Mouse (Mus musculus) lung, postnatal 0 days (tissue): ENCODE results near the gene Hdhd3. TPM values are rescaled to one million over a fixed set of nuclear protein-coding genes. Genes with fewer than 3 reads are reported as not detected.
A peak's percentile ranks its signal among the peaks of the same experiment; 100 is the strongest.
"Not testable (repeated sequence)": the region's sequence is repeated elsewhere in the genome, so short reads cannot be mapped to it uniquely, and the experiment has no call there.

Experiments
- ATAC-seq: fragments of 200-750 bp; cut with Nextera tagmentation; 2 replicates; pipeline ENCODE4 v1.8.0; 2017; ENCODE audit warnings: moderate library complexity
- DNase-seq: peaks from one replicate; pipeline ENCODE4 v3.0.0-alpha.2; 2016; ENCODE audit warnings: low spot score
- H3K27ac ChIP-seq: fragments of 300-500 bp; sonication (generic); 2 replicates; pipeline ENCODE4 v1.5.1; 2014; ENCODE audit warnings: antibody characterized with exemption, mild to moderate bottlenecking, low read length, mixed read lengths
- H3K27me3 ChIP-seq: fragments of 300-500 bp; sonication (generic); replicated peaks from 2 replicates; pipeline ENCODE4 v1.6.1; 2014; ENCODE audit warnings: low read length, mixed read lengths; ENCODE audit not compliant: insufficient read depth
- H3K36me3 ChIP-seq: fragments of 300-500 bp; sonication (generic); 2 replicates; pipeline ENCODE4 v1.6.1; 2014; ENCODE audit warnings: low read length, mixed read lengths; ENCODE audit not compliant: insufficient read depth
- H3K4me1 ChIP-seq: fragments of 300-500 bp; sonication (generic); 2 replicates; pipeline ENCODE4 v1.6.1; 2014; ENCODE audit warnings: antibody characterized with exemption, low read depth, low read length, mixed read lengths; ENCODE audit not compliant: insufficient read depth
- H3K4me2 ChIP-seq: fragments of 300-500 bp; sonication (generic); replicated peaks from 2 replicates; pipeline ENCODE4 v1.6.1; 2014; ENCODE audit warnings: low read depth, mild to moderate bottlenecking, low read length, moderate library complexity, mixed read lengths
- H3K4me3 ChIP-seq: fragments of 300-500 bp; sonication (generic); 2 replicates; pipeline ENCODE4 v1.5.1; 2014; ENCODE audit warnings: low read depth, low read length
- H3K9ac ChIP-seq: fragments of 300-500 bp; sonication (generic); replicated peaks from 2 replicates; pipeline ENCODE4 v1.6.1; 2014; ENCODE audit warnings: low read depth, mild to moderate bottlenecking
- H3K9me3 ChIP-seq: fragments of 300-500 bp; sonication (generic); 2 replicates; pipeline ENCODE4 v1.6.1; 2016; ENCODE audit warnings: low read length, mixed read lengths
- CTCF ChIP-seq: IDR thresholded peaks from 2 replicates; pipeline ENCODE4 v1.5.1; 2016; ENCODE audit warnings: antibody characterized with exemption, mild to moderate bottlenecking
- EP300 ChIP-seq: IDR thresholded peaks from 2 replicates; pipeline ENCODE4 v1.6.1; 2016; ENCODE audit warnings: antibody characterized with exemption, mild to moderate bottlenecking, control low read depth
- WGBS: fragments of 180-500 bp; shearing (Covaris S2); extraction: QIAGEN DNeasy Blood & Tissue Kit; methylation state at CpG from one replicate; pipeline ENCODE4 v1.1.7; 2014; 5-methylcytosine and 5-hydroxymethylcytosine counted together
- polyA plus RNA-seq: library from polyadenylated mRNA; unstranded; fragments of >200 nt; fragmentation: Nextera tagmentation; extraction: Ambion mirVana; gene quantifications from 2 replicates; pipeline ENCODE4 v1.2.1, GENCODE M21; 2015

Hdhd3 gene
- polyA plus RNA-seq, 1 experiment from 2014 or later: 18.3 TPM

DNA sequence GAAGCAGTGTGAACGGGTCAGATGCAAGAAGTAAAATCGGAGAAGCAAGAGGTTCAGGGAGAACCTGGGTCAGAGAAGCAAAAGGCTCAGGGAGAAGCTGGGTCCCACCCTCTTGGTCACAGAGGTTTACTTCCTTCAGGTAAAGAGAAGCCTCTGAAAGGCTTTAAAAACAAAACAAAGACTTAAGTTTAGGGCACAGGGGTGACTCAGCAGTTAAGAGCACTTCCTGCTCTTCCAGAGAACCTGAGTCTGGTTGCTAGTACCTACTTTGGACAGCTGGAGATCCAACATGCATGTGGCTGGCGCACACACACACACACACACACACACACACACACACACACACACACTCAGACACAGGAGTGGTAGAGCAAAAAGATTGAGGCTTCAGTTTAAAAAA is 18.3 kb downstream of the Hdhd3 start:
- no peak overlapping the region for H3K4me2 ChIP-seq
- H3K27me3 ChIP-seq: no peaks in the 10 kb centered on the region
- no peak overlapping the region for H3K4me3 ChIP-seq
- 0 out of 2 replicates have a peak overlapping the region, but pooled peaks have one; percentile 47 for H3K27ac ChIP-seq
- DNase-seq (no peak), ATAC-seq (no peak)
- H3K36me3 ChIP-seq: no peaks in the 10 kb centered on the region
- H3K9me3 ChIP-seq: no peaks in the 10 kb centered on the region
- TF ChIP-seq CTCF (no peak), EP300 (no peak)
- no peak overlapping the region for H3K9ac ChIP-seq
- WGBS: 63% methylated on average over 3 of the region's 3 CpGs
- peaks cover 13% of the 10 kb centered on the region; the same call in 1 of the 2 replicates for H3K4me1 ChIP-seq

DNA sequence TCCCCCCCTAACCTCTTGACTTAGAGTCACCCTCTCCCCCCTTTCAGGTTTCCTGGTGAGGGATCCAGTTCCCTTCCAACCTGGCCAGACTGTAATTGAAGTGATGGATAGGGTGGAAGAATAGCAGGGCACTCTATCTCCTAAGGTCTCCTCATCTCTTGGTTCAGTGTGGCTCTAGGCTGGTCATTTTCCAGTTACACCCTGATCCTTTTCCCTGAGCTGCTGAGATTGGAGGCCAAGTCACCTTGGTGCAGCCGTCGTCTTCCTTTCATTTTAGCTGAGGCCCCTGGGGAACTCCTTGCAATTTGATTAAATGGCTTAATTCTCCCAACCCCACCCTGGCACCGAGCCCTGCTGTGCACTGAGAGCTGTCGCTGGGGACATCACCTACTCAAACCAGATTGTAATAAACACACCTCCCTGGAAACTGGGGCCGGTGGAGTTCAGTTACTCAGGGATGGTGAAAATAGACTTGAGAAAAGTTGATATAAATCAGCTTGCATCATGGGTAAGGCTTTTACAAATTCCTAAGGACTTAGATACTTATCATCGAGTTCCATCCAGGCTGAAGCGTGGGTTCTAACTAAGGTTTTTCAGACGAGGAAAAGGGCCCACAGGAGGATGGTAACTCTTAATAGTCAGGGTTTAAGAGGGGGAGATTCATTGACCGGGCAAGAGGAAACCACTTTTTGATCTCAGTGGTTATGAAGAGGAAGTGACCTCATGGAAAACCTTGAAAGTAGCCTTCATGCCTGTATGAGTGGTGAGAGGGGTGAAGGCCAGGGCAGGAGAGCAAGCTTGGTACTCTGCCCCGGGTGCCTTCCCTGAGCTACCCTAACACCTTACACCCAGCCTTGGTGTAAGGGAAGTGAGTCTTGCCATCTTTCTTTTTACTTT is 22.3 kb downstream of the Hdhd3 start:
- no peak overlapping the region for H3K9ac ChIP-seq
- TF ChIP-seq EP300 (no peak), CTCF (no peak)
- WGBS: 20% methylated on average over 10 of the region's 10 CpGs
- peaks cover 6% of the 10 kb centered on the region; the same call in 1 of the 2 replicates for H3K4me1 ChIP-seq
- no peaks in the 10 kb centered on the region for H3K36me3 ChIP-seq
- H3K4me2 ChIP-seq: peak overlapping the region; percentile 76
- peak; percentile 55 for DNase-seq
- H3K4me3 ChIP-seq: peak overlapping the region; percentile 51
- no peaks in the 10 kb centered on the region for H3K27me3 ChIP-seq
- H3K27ac ChIP-seq: peak overlapping the region; percentile 6; the same call in 1 of the 2 replicates
- H3K9me3 ChIP-seq: no peaks in the 10 kb centered on the region
- ATAC-seq: no peak

DNA sequence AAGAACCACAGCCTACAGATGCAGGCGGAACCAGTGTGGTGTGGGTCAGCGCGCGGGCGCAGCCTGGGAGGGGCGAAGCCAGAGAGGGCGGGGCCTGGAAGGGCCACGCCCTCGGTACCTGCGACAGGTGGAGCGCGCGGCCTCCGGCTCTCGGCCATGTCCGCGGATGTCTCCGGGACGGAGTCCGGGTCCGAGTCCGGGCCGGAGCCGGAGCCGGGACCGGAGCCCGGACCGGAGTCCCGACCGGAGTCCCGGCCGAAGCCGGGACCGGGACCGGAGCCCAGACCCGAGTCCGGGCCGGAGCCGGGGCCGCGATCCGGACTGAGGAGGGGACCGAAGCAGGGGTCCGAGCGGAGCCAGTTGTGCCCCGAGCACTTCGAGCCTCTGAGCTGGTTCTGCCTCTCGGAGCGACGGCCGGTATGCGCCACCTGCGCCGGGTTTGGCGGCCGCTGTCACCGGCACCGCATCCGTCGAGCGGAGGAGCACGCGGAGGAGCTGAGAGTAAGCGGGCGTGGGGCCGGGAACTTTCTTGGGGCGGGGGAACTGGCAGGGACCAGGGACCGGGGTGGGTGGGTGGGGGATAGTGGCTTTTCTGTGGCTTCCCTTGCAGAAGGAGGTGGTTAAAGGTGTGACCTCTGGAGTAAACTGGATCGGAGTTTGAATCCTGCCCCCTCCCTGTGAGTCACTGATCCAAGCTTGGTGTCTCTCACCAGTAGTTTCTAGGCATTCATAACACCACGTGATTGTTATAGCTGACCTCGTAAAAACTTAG is 23.1 kb downstream of the Hdhd3 start, which contains the start of gene Bspry:
Gene Bspry, plus strand, starts transcription at position 117 of the 772 bp plus-strand sequence.
- WGBS: 2% methylated on average over 65 of the region's 71 CpGs
- Histone ChIP-seq H3K4me3 (peak within 1 kb of the TSS; percentile 51), H3K9me3 (no peaks in the 10 kb centered on the region), H3K27ac (peak within 1 kb of the TSS; percentile 80), H3K4me2 (peak within 1 kb of the TSS; percentile 76), H3K4me1 (peaks cover 1% of the 10 kb centered on the region; the same call in 1 of the 2 replicates), H3K9ac (peak within 1 kb of the TSS; percentile 48), H3K36me3 (no peaks in the 10 kb centered on the region), H3K27me3 (no peaks in the 10 kb centered on the region)
- TF ChIP-seq EP300 (no peak), CTCF (no peak)
- DNase-seq: peak; percentile 80
- peak; percentile 87 for ATAC-seq

DNA sequence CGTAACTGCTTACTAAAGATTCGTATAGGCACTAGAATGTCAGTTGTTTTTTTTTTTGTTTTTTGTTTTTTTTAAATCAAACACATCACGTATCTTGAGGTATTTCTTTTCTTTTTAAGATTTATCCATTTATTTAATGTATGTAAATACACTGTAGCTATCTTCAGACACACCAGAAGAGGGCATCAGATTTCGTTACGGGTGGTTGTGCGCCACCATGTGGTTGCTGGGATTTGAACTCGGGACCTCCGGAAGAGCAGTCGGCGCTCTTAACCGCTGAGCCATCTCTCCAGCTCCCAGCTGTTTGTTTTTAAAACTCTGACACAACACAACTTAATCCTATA is 23.7 kb downstream of the Hdhd3 start:
- H3K9me3 ChIP-seq, H3K9ac ChIP-seq, H3K4me1 ChIP-seq, H3K27me3 ChIP-seq, DNase-seq, H3K36me3 ChIP-seq, ATAC-seq: not testable (repeated sequence)
- 14% methylated on average over 11 of the region's 11 CpGs for WGBS
- Histone ChIP-seq H3K4me2 (peak overlapping the region; percentile 76), H3K4me3 (peak overlapping the region; percentile 51), H3K27ac (0 out of 2 replicates have a peak overlapping the region, but pooled peaks have one; percentile 80)
- peak; percentile 69 for TF ChIP-seq CTCF

DNA sequence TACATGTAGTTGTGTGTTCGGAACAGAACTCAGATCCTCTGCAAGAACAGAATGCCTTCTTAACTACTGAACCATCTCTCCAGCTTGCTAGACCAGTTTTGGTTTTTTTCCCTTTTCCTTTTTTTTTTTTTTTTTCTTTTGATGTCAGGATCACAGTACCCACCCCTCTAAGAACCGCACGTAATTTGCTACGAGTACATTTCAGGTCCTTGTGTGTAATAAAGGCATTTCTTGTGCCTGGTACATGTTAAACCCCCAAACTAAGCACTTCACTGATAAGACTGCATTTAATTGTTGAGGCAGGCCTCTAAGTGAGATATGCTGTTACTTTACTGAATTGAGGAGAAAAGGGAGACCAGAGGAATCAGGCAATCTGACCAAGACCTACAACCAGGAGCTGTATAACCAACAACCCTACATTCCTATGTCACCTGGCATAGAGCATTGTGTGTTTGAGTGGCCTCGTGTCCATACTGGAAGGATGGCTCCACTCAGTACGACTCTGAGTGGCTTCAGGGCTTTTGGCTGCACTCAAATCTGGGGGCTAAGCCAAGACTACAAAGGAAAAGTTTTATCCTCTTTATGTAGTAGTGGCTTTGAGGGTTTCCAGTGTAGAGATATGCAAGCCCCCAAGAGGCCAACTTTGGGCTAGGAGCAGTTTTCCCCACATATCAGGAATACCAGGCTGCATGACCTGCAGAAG is 25.6 kb downstream of the Hdhd3 start:
- Histone ChIP-seq H3K4me2 (no peak overlapping the region), H3K4me3 (no peak overlapping the region), H3K27ac (peak overlapping the region; percentile 47), H3K27me3 (no peaks in the 10 kb centered on the region), H3K9ac (no peak overlapping the region), H3K9me3 (no peaks in the 10 kb centered on the region), H3K36me3 (no peaks in the 10 kb centered on the region), H3K4me1 (no peaks in the 10 kb centered on the region; the same call in 1 of the 2 replicates)
- WGBS: 54% methylated on average over 6 of the region's 6 CpGs
- DNase-seq (peak; percentile 63), ATAC-seq (peak; percentile 66)
- TF ChIP-seq CTCF (no peak), EP300 (peak; percentile 16; the same call in 1 of the 2 replicates)
